Mouse (Mus musculus) testis, adult 2 months (tissue): ENCODE data around the gene Clca2.

Experiments
- CTCF ChIP-seq: fragments of 200-500 bp; IDR thresholded peaks from 2 replicates; pipeline ENCODE4 v1.5.1; 2012; ENCODE audit warnings: low read depth, mild to moderate bottlenecking, inconsistent platforms, low read length, moderate library complexity; ENCODE audit not compliant: control insufficient read depth, insufficient read depth, insufficient replicate concordance
- POLR2A ChIP-seq: fragments of 200-500 bp; IDR thresholded peaks from 2 replicates; pipeline ENCODE4 v1.6.1; 2012; ENCODE audit warnings: low read depth, mild to moderate bottlenecking, inconsistent platforms, low read length, moderate library complexity; ENCODE audit not compliant: control insufficient read depth

- TF ChIP-seq CTCF (no peak), POLR2A (no peak)
Measured at GRCm38 (mm10) chr3:145028036-145028435, 71.2 kb downstream of the Clca2 start.
